Mouse (Mus musculus) bone marrow macrophage, adult 2 months (primary cell): ENCODE data around the gene Tmem163. TPM values are rescaled to one million over a fixed set of nuclear protein-coding genes. Genes with fewer than 3 reads are reported as not detected.

Experiments used
- H3K27ac ChIP-seq: 2 replicates; pipeline ENCODE4 v1.5.1; 2012; ENCODE audit warnings: low read depth, low read length; ENCODE audit not compliant: insufficient read depth
- H3K4me1 ChIP-seq: 2 replicates; pipeline ENCODE4 v1.6.1; 2012; ENCODE audit warnings: low read length; ENCODE audit not compliant: control insufficient read depth, insufficient read depth
- H3K4me3 ChIP-seq: 2 replicates; pipeline ENCODE4 v1.5.1; 2012; ENCODE audit warnings: mild to moderate bottlenecking, low read length, moderate library complexity; ENCODE audit not compliant: insufficient read depth
- CTCF ChIP-seq: IDR thresholded peaks from 2 replicates; pipeline ENCODE4 v1.5.1; 2012; ENCODE audit warnings: low read depth, mild to moderate bottlenecking, low read length, moderate library complexity
- POLR2A ChIP-seq: IDR thresholded peaks from 2 replicates; pipeline ENCODE4 v1.6.1; 2012; ENCODE audit warnings: mild to moderate bottlenecking, low read depth, low read length, borderline replicate concordance
- polyA plus RNA-seq: library from polyadenylated mRNA; stranded (reverse); fragments of >200 nt; gene quantifications from 2 replicates; pipeline ENCODE4 v1.2.4, GENCODE M21; 2012; ENCODE audit not compliant: missing spikeins, insufficient read depth, insufficient read length

Gene Tmem163
- polyA plus RNA-seq, 1 experiment: not detected

- Histone ChIP-seq H3K27ac (no peak overlapping the region), H3K4me1 (peaks cover 3% of the 10 kb centered on the region; the same call in 1 of the 2 replicates), H3K4me3 (no peak overlapping the region)
- TF ChIP-seq CTCF: no peak
- no peak for TF ChIP-seq POLR2A
Measured at GRCm38 (mm10) chr1:127661118-127662012, 18.0 kb downstream of the Tmem163 start.

GRCm38 (mm10) chr1:127651564-127651963 lies 27.8 kb downstream of the Tmem163 start:
- Histone ChIP-seq H3K27ac (no peak overlapping the region), H3K4me3 (no peak overlapping the region), H3K4me1 (no peaks in the 10 kb centered on the region)
- TF ChIP-seq CTCF (no peak), POLR2A (no peak)

- Histone ChIP-seq H3K27ac (no peak overlapping the region), H3K4me1 (no peaks in the 10 kb centered on the region; the same call in 1 of the 2 replicates), H3K4me3 (no peak overlapping the region)
- TF ChIP-seq POLR2A: no peak
- no peak for TF ChIP-seq CTCF
Measured at GRCm38 (mm10) chr1:127642976-127643769, 36.2 kb downstream of the Tmem163 start.

GRCm38 (mm10) chr1:127637917-127638316 lies 41.4 kb downstream of the Tmem163 start:
- Histone ChIP-seq H3K4me3 (no peak overlapping the region), H3K4me1 (peaks cover 4% of the 10 kb centered on the region), H3K27ac (no peak overlapping the region)
- no peak for TF ChIP-seq POLR2A
- TF ChIP-seq CTCF: no peak

- H3K4me1 ChIP-seq: peaks cover 21% of the 10 kb centered on the region
- H3K27ac ChIP-seq: no peak overlapping the region
- no peak overlapping the region for H3K4me3 ChIP-seq
- TF ChIP-seq CTCF: no peak
- no peak for TF ChIP-seq POLR2A
Measured at GRCm38 (mm10) chr1:127627151-127627550, 52.2 kb downstream of the Tmem163 start.

GRCm38 (mm10) chr1:127625577-127626362 lies 53.6 kb downstream of the Tmem163 start:
- no peak for TF ChIP-seq POLR2A
- no peak for TF ChIP-seq CTCF
- H3K4me1 ChIP-seq: peaks cover 26% of the 10 kb centered on the region
- H3K27ac ChIP-seq: no peak overlapping the region
- H3K4me3 ChIP-seq: no peak overlapping the region

- Histone ChIP-seq H3K27ac (no peak overlapping the region), H3K4me3 (no peak overlapping the region), H3K4me1 (peaks cover 27% of the 10 kb centered on the region)
- TF ChIP-seq POLR2A (no peak), CTCF (no peak)
Measured at GRCm38 (mm10) chr1:127622349-127622748, 57.0 kb downstream of the Tmem163 start.

GRCm38 (mm10) chr1:127619036-127619435 lies 60.3 kb downstream of the Tmem163 start:
- TF ChIP-seq CTCF: no peak
- no peak for TF ChIP-seq POLR2A
- Histone ChIP-seq H3K27ac (no peak overlapping the region), H3K4me3 (no peak overlapping the region), H3K4me1 (peaks cover 17% of the 10 kb centered on the region)

GRCm38 (mm10) chr1:127610378-127610777 lies 69.0 kb downstream of the Tmem163 start:
- H3K4me1 ChIP-seq: peaks cover 23% of the 10 kb centered on the region
- TF ChIP-seq CTCF (no peak), POLR2A (no peak)
- H3K4me3 ChIP-seq: no peak overlapping the region
- H3K27ac ChIP-seq: no peak overlapping the region
